Mouse (Mus musculus) midbrain, embryonic 15.5 days (tissue): Measurements from ENCODE around the gene 1110002E22Rik. TPM values are rescaled to one million over a fixed set of nuclear protein-coding genes. Genes with fewer than 3 reads are reported as not detected.
A peak's percentile ranks its signal among the peaks of the same experiment; 100 is the strongest.

Source experiments
- ATAC-seq: fragments of 200-750 bp; cut with Nextera tagmentation; replicated peaks from 2 replicates; pipeline ENCODE4 v1.8.0; 2017; ENCODE audit warnings: moderate TSS enrichment
- H3K27ac ChIP-seq: fragments of 300-500 bp; sonication (generic); 2 replicates; pipeline ENCODE4 v1.5.1; 2015; ENCODE audit warnings: mild to moderate bottlenecking, inconsistent platforms
- H3K27me3 ChIP-seq: fragments of 300-500 bp; sonication (generic); replicated peaks from 2 replicates; pipeline ENCODE4 v1.6.1; 2015; ENCODE audit warnings: inconsistent platforms
- H3K36me3 ChIP-seq: fragments of 300-500 bp; sonication (generic); replicated peaks from 2 replicates; pipeline ENCODE4 v1.6.1; 2015; ENCODE audit warnings: inconsistent platforms
- H3K4me1 ChIP-seq: fragments of 300-500 bp; sonication (generic); 2 replicates; pipeline ENCODE4 v1.6.1; 2015; ENCODE audit warnings: inconsistent platforms
- H3K4me2 ChIP-seq: fragments of 300-500 bp; sonication (generic); 2 replicates; pipeline ENCODE4 v1.6.1; 2015; ENCODE audit warnings: inconsistent platforms, mild to moderate bottlenecking, moderate library complexity
- H3K4me3 ChIP-seq: fragments of 300-500 bp; sonication (generic); 2 replicates; pipeline ENCODE4 v1.5.1; 2015; ENCODE audit warnings: mild to moderate bottlenecking, inconsistent platforms
- H3K9ac ChIP-seq: fragments of 300-500 bp; sonication (generic); 2 replicates; pipeline ENCODE4 v1.6.1; 2015; ENCODE audit warnings: mild to moderate bottlenecking, inconsistent platforms
- H3K9me3 ChIP-seq: fragments of 300-500 bp; sonication (generic); 2 replicates; pipeline ENCODE4 v1.6.1; 2016; ENCODE audit warnings: inconsistent platforms
- WGBS: fragments of 180-500 bp; shearing (Covaris S2); methylation state at CpG from one replicate; pipeline ENCODE4 v1.1.7; 2015; ENCODE audit warnings: mixed read lengths; 5-methylcytosine and 5-hydroxymethylcytosine counted together
- polyA plus RNA-seq: library from polyadenylated mRNA; unstranded; fragments of >200 nt; fragmentation: Nextera tagmentation; extraction: Ambion mirVana; gene quantifications from 2 replicates; pipeline ENCODE4 v1.2.1, GENCODE M21; 2015

1110002E22Rik gene
- polyA plus RNA-seq, 1 experiment from 2014 or later, result 0.09 TPM

GRCm38 (mm10) chr3:138049555-138049954 lies 15.3 kb upstream of the 1110002E22Rik start:
- H3K36me3 ChIP-seq, result no peaks in the 10 kb centered on the region
- WGBS, result 90% methylated on average over 6 of the region's 6 CpGs
- H3K27me3 ChIP-seq, result no peaks in the 10 kb centered on the region
- no peak overlapping the region for H3K9ac ChIP-seq
- no peak overlapping the region for H3K4me2 ChIP-seq
- H3K27ac ChIP-seq, result no peak overlapping the region
- no peaks in the 10 kb centered on the region for H3K4me1 ChIP-seq
- H3K4me3 ChIP-seq, result no peak overlapping the region
- no peak for ATAC-seq
- H3K9me3 ChIP-seq, result no peaks in the 10 kb centered on the region

- no peak overlapping the region for H3K4me2 ChIP-seq
- no peak for ATAC-seq
- no peak overlapping the region for H3K27ac ChIP-seq
- H3K36me3 ChIP-seq, result no peaks in the 10 kb centered on the region
- no peaks in the 10 kb centered on the region for H3K27me3 ChIP-seq
- H3K4me1 ChIP-seq, result no peaks in the 10 kb centered on the region
- H3K9ac ChIP-seq, result no peak overlapping the region
- H3K9me3 ChIP-seq, result no peaks in the 10 kb centered on the region
- 90% methylated on average over 11 of the region's 11 CpGs for WGBS
- no peak overlapping the region for H3K4me3 ChIP-seq
These were observed 14.1 kb upstream of the 1110002E22Rik start for GRCm38 (mm10) chr3:138050772-138051171.

GRCm38 (mm10) chr3:138051431-138051830 lies 13.4 kb upstream of the 1110002E22Rik start:
- WGBS, result 82% methylated on average over 3 of the region's 3 CpGs
- Histone ChIP-seq H3K9me3 (no peaks in the 10 kb centered on the region), H3K36me3 (no peaks in the 10 kb centered on the region), H3K4me3 (no peak overlapping the region), H3K27me3 (no peaks in the 10 kb centered on the region), H3K4me2 (no peak overlapping the region), H3K9ac (no peak overlapping the region), H3K27ac (no peak overlapping the region), H3K4me1 (no peaks in the 10 kb centered on the region)
- ATAC-seq, result no peak

GRCm38 (mm10) chr3:138053969-138054368 lies 10.9 kb upstream of the 1110002E22Rik start:
- Histone ChIP-seq H3K9me3 (no peaks in the 10 kb centered on the region), H3K27me3 (no peaks in the 10 kb centered on the region), H3K4me3 (no peak overlapping the region), H3K9ac (no peak overlapping the region), H3K4me2 (no peak overlapping the region), H3K27ac (no peak overlapping the region), H3K4me1 (no peaks in the 10 kb centered on the region), H3K36me3 (no peaks in the 10 kb centered on the region)
- no peak for ATAC-seq
- 54% methylated on average over 4 of the region's 4 CpGs for WGBS

- no peak overlapping the region for H3K27ac ChIP-seq
- ATAC-seq, result no peak
- no peaks in the 10 kb centered on the region for H3K9me3 ChIP-seq
- H3K4me2 ChIP-seq, result no peak overlapping the region
- no peaks in the 10 kb centered on the region for H3K4me1 ChIP-seq
- no peak overlapping the region for H3K4me3 ChIP-seq
- WGBS, result 60% methylated on average over 7 of the region's 7 CpGs
- H3K27me3 ChIP-seq, result no peaks in the 10 kb centered on the region
- H3K36me3 ChIP-seq, result no peaks in the 10 kb centered on the region
- H3K9ac ChIP-seq, result no peak overlapping the region
These were observed 7.9 kb upstream of the 1110002E22Rik start for GRCm38 (mm10) chr3:138056976-138057375.

GRCm38 (mm10) chr3:138058226-138058625 lies 6.6 kb upstream of the 1110002E22Rik start:
- Histone ChIP-seq H3K4me1 (no peaks in the 10 kb centered on the region), H3K4me2 (no peak overlapping the region), H3K27me3 (no peaks in the 10 kb centered on the region), H3K9me3 (no peaks in the 10 kb centered on the region), H3K4me3 (no peak overlapping the region), H3K27ac (no peak overlapping the region), H3K36me3 (no peaks in the 10 kb centered on the region), H3K9ac (no peak overlapping the region)
- 42% methylated on average over 4 of the region's 4 CpGs for WGBS
- ATAC-seq, result no peak

GRCm38 (mm10) chr3:138060429-138060828 lies 4.4 kb upstream of the 1110002E22Rik start:
- Histone ChIP-seq H3K9me3 (no peaks in the 10 kb centered on the region), H3K4me2 (no peak overlapping the region), H3K27ac (no peak overlapping the region), H3K9ac (no peak overlapping the region), H3K4me3 (no peak overlapping the region), H3K36me3 (no peaks in the 10 kb centered on the region), H3K4me1 (peaks cover 5% of the 10 kb centered on the region; the same call in 1 of the 2 replicates), H3K27me3 (no peaks in the 10 kb centered on the region)
- WGBS, result 89% methylated on average over 7 of the region's 7 CpGs
- no peak for ATAC-seq

- H3K4me3 ChIP-seq, result no peak overlapping the region
- 92% methylated on average over 9 of the region's 9 CpGs for WGBS
- H3K36me3 ChIP-seq, result no peaks in the 10 kb centered on the region
- no peak overlapping the region for H3K4me2 ChIP-seq
- H3K4me1 ChIP-seq, result peaks cover 8% of the 10 kb centered on the region
- no peak for ATAC-seq
- no peak overlapping the region for H3K27ac ChIP-seq
- H3K9ac ChIP-seq, result no peak overlapping the region
- H3K9me3 ChIP-seq, result no peaks in the 10 kb centered on the region
- no peaks in the 10 kb centered on the region for H3K27me3 ChIP-seq
These were observed 3.5 kb upstream of the 1110002E22Rik start for GRCm38 (mm10) chr3:138061205-138061911.

- no peaks in the 10 kb centered on the region for H3K27me3 ChIP-seq
- H3K4me1 ChIP-seq, result peaks cover 11% of the 10 kb centered on the region
- no peaks in the 10 kb centered on the region for H3K9me3 ChIP-seq
- no peak overlapping the region for H3K4me2 ChIP-seq
- no peak overlapping the region for H3K9ac ChIP-seq
- no peak overlapping the region for H3K27ac ChIP-seq
- no peaks in the 10 kb centered on the region for H3K36me3 ChIP-seq
- H3K4me3 ChIP-seq, result no peak overlapping the region
- ATAC-seq, result no peak
- WGBS, result 91% methylated on average over 4 of the region's 4 CpGs
These were observed 2.2 kb upstream of the 1110002E22Rik start for GRCm38 (mm10) chr3:138062673-138063072.

- Histone ChIP-seq H3K4me2 (no peak overlapping the region), H3K9me3 (no peaks in the 10 kb centered on the region), H3K36me3 (no peaks in the 10 kb centered on the region), H3K4me3 (no peak overlapping the region), H3K27ac (no peak overlapping the region), H3K9ac (no peak overlapping the region), H3K4me1 (peaks cover 11% of the 10 kb centered on the region), H3K27me3 (no peaks in the 10 kb centered on the region; the same call in 1 of the 2 replicates)
- whole genome bisulfite sequencing, result 66% methylated on average over 14 of the region's 14 CpGs
- no peak for ATAC-seq
These were observed 1.0 kb upstream of the 1110002E22Rik start for GRCm38 (mm10) chr3:138063731-138064329.

GRCm38 (mm10) chr3:138065930-138066329 lies 1.1 kb downstream of the 1110002E22Rik start:
- Histone ChIP-seq H3K27ac (no peak overlapping the region), H3K4me3 (no peak overlapping the region), H3K4me2 (0 out of 2 replicates have a peak overlapping the region, but pooled peaks have one; percentile 18), H3K27me3 (no peaks in the 10 kb centered on the region; the same call in 1 of the 2 replicates), H3K4me1 (peaks cover 11% of the 10 kb centered on the region), H3K9me3 (no peaks in the 10 kb centered on the region), H3K9ac (no peak overlapping the region), H3K36me3 (no peaks in the 10 kb centered on the region)
- ATAC-seq, result no peak
- WGBS, result 85% methylated on average over 16 of the region's 16 CpGs

GRCm38 (mm10) chr3:138066348-138066856 lies 1.6 kb downstream of the 1110002E22Rik start:
- Histone ChIP-seq H3K27me3 (no peaks in the 10 kb centered on the region; the same call in 1 of the 2 replicates), H3K9ac (no peak overlapping the region), H3K9me3 (no peaks in the 10 kb centered on the region), H3K4me1 (peaks cover 11% of the 10 kb centered on the region), H3K27ac (no peak overlapping the region), H3K4me2 (0 out of 2 replicates have a peak overlapping the region, but pooled peaks have one; percentile 18), H3K36me3 (no peaks in the 10 kb centered on the region), H3K4me3 (no peak overlapping the region)
- 60% methylated on average over 20 of the region's 20 CpGs for WGBS
- ATAC-seq, result peak; percentile 37; the same call in 1 of the 2 replicates
